Mouse (Mus musculus): ENCODE results near the gene Clcn1. TPM values are rescaled to one million over a fixed set of nuclear protein-coding genes. Genes with fewer than 3 reads are reported as not detected.

Gene Clcn1
- polyA plus RNA-seq, 1 experiment from 2014 or later: not detected

DNA sequence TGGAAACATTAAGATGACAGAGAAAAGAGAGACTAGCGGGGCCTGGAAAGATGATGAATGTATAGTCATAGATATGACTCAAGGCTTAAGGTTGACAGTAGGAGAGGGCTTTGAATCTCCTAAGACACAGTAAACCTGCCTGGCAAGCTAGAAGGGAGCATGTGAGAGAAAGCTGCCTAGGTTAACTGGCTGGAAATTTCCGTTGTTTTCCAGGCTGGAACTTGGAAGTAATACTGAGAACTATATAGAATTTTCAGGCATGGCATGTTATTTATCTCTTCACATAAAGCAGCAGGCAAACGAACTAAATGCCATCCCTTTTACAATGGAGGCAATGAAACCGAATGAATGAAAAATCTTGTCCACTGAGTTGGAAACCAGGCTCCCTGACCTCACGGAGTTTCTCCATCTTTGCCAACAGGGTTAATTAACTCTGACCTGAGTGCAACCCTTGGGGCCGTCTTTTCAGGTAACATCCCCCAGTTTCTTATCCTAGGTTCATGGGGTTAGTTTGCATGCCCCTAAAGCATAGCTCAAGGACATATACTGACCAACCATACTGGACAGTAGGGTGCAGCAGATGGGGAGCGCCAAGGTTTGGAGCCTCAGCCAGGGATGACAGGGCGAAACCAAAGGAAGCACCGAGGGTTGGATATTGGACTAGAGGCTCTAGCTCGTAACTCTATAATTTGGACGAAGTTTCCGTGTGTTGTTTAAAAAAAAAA is 62.0 kb downstream of the Clcn1 start:
- Histone ChIP-seq H3K4me2 (ENCODE audit: low read depth, low read length) (peak overlapping the region; percentile 89), H3K27me3 (ENCODE audit: insufficient read depth, low read length) (no peaks in the 10 kb centered on the region), H3K36me3 (replicated peaks; ENCODE audit: insufficient read depth, low read length) (peaks cover 7% of the 10 kb centered on the region; the same call in 1 of the 2 replicates), H3K4me3 (ENCODE audit: low read depth, low read length) (peak overlapping the region; percentile 87; the same call in 1 of the 2 replicates), H3K9me3 (ENCODE audit: low read length) (no peaks in the 10 kb centered on the region), H3K4me1 (ENCODE audit: insufficient read depth) (peaks cover 30% of the 10 kb centered on the region), H3K27ac (ENCODE audit: low read depth) (no peak overlapping the region), H3K9ac (replicated peaks) (peak overlapping the region; percentile 92)
- DNase-seq: no peak
- ATAC-seq: no peak
- WGBS (ENCODE audit: insufficient replicate concordance): 38% methylated on average over 12 of the region's 12 CpGs
- TF ChIP-seq EP300 (IDR thresholded peaks at IDR 0.05; ENCODE audit: low read depth) (no peak), CTCF (IDR thresholded peaks at IDR 0.05; ENCODE audit: low read depth) (no peak)

DNA sequence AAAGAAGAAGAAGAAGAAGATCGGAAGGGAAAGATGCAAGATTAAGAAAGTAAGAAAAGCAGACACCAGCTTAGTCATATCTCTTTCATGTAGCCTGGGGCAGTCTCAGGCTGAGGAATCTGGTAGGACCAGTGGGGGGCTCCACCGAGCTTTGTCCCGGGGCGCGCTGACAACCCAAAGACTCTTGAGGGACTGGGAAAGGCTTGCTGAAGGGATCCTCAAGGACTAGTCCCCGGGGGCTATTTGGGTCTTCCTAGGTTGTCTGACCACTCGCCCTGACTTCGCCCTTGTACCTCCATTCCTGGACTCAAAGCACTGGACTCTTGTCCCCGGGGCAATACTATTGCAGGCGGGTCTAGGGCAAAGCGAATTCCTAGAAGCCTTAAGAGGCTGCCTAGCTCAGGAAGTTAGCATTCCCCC is 62.5 kb downstream of the Clcn1 start:
- WGBS (ENCODE audit: insufficient replicate concordance): 2% methylated on average over 11 of the region's 11 CpGs
- DNase-seq: peak; percentile 77
- no peaks in the 10 kb centered on the region for H3K27me3 ChIP-seq (ENCODE audit: insufficient read depth, low read length)
- peak overlapping the region; percentile 92 for H3K9ac ChIP-seq (replicated peaks)
- no peaks in the 10 kb centered on the region for H3K9me3 ChIP-seq (ENCODE audit: low read length)
- H3K36me3 ChIP-seq (replicated peaks; ENCODE audit: insufficient read depth, low read length): peaks cover 8% of the 10 kb centered on the region; the same call in 1 of the 2 replicates
- no peak for TF ChIP-seq EP300 (IDR thresholded peaks at IDR 0.05; ENCODE audit: low read depth)
- TF ChIP-seq CTCF (IDR thresholded peaks at IDR 0.05; ENCODE audit: low read depth): peak; percentile 66
- peaks cover 33% of the 10 kb centered on the region for H3K4me1 ChIP-seq (ENCODE audit: insufficient read depth)
- H3K4me3 ChIP-seq (ENCODE audit: low read depth, low read length): peak overlapping the region; percentile 87
- H3K4me2 ChIP-seq (ENCODE audit: low read depth, low read length): peak overlapping the region; percentile 89
- H3K27ac ChIP-seq (ENCODE audit: low read depth): peak overlapping the region; percentile 96
- ATAC-seq: peak; percentile 37

DNA sequence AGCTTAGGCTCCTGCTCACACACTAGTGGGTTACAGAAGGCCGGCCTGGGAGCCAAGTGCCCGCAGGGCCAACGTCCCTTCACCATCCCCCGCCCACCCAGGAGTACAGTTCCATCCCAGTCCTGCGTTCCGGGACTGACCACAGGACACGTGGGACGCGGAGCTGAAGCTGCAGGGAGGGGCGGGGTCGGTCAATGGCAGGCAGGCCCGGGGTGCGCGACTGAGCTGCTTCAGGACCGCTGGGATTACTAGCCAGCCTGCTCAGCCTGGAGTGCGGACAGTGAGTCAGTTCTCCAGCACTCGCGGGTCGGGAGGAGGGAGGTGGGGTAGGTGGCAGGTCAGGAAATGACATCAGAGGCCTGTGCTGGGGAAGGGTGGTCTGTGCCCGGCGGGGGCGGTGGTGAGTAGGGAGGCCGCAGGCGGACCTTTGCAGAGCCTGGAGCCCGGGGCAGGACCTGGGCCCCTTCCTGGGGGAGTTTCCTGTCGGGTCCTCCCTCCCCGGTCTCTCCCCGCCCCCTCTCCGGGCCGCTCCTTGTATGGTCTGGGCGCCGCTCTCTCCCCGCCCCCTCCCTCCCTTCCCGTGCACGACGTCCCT is 63.0 kb downstream of the Clcn1 start, which contains the start of gene Zyx:
Zyx (plus strand) TSS at position 205 of the 595 bp plus-strand sequence.
- Histone ChIP-seq H3K4me2 (ENCODE audit: low read depth, low read length) (peak within 1 kb of the TSS; percentile 89), H3K9me3 (ENCODE audit: low read length) (no peaks in the 10 kb centered on the region), H3K27ac (ENCODE audit: low read depth) (peak within 1 kb of the TSS; percentile 96), H3K4me3 (ENCODE audit: low read depth, low read length) (peak within 1 kb of the TSS; percentile 87), H3K4me1 (ENCODE audit: insufficient read depth) (peaks cover 31% of the 10 kb centered on the region), H3K27me3 (ENCODE audit: insufficient read depth, low read length) (no peaks in the 10 kb centered on the region), H3K36me3 (replicated peaks; ENCODE audit: insufficient read depth, low read length) (peaks cover 8% of the 10 kb centered on the region; the same call in 1 of the 2 replicates), H3K9ac (replicated peaks) (peak within 1 kb of the TSS; percentile 92)
- ATAC-seq (peak; percentile 91), DNase-seq (peak; percentile 94)
- WGBS (ENCODE audit: insufficient replicate concordance): under 1% methylated on average over 26 of the region's 36 CpGs
- TF ChIP-seq EP300 (IDR thresholded peaks at IDR 0.05; ENCODE audit: low read depth): no peak
- peak; percentile 52 for TF ChIP-seq CTCF (IDR thresholded peaks at IDR 0.05; ENCODE audit: low read depth)

DNA sequence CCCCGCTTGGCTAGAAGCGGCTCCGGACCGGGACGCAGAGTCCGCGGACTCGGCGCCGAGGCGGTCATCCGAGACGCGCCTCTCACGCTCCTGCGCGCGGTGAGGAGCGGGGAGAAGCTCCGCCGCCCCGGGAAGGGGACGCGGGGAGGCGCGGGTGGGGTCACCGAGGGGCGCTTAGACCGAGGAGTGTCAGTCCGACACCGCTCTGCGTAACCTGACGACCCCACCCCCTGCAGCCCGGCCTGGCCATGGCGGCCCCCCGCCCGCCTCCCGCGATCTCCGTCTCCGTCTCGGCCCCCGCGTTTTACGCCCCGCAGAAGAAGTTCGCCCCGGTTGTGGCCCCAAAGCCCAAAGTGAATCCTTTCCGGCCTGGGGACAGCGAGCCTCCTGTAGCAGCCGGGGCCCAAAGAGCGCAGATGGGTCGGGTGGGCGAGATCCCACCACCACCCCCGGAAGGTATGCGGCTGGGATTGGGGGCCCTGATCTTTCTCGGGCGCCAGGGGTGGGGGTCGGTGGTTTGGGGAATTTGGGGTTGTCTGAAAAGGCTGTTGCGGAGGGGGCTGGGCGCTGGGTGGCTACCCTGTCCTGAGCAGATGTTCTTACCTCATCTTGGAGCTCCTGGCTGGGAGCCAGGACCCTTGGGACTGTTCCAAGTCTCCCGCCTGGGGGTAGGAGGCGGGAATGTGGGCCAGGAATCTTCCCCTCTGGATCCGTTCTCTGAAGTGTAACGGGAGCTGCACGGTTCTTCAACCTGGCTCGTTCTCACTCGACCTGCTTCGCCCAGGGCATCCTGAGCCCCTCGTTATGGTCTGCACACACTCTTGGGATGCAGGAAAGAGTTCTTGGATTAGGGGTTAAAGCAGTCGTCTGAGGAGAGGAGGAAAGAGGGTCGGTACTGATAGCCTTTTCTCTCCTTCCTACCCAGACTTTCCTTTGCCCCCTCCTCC is 63.8 kb downstream of the Clcn1 start:
- WGBS (ENCODE audit: insufficient replicate concordance): under 1% methylated on average over 57 of the region's 72 CpGs
- Histone ChIP-seq H3K9ac (replicated peaks) (peak overlapping the region; percentile 92), H3K27me3 (ENCODE audit: insufficient read depth, low read length) (no peaks in the 10 kb centered on the region), H3K4me1 (ENCODE audit: insufficient read depth) (peaks cover 36% of the 10 kb centered on the region), H3K4me3 (ENCODE audit: low read depth, low read length) (peak overlapping the region; percentile 87), H3K36me3 (replicated peaks; ENCODE audit: insufficient read depth, low read length) (peaks cover 13% of the 10 kb centered on the region; the same call in 1 of the 2 replicates), H3K4me2 (ENCODE audit: low read depth, low read length) (peak overlapping the region; percentile 89), H3K27ac (ENCODE audit: low read depth) (peak overlapping the region; percentile 96), H3K9me3 (ENCODE audit: low read length) (no peaks in the 10 kb centered on the region)
- peak; percentile 0; the same call in 1 of the 2 replicates for ATAC-seq
- DNase-seq: peak; percentile 80
- TF ChIP-seq CTCF (IDR thresholded peaks at IDR 0.05; ENCODE audit: low read depth) (no peak), EP300 (IDR thresholded peaks at IDR 0.05; ENCODE audit: low read depth) (no peak)

DNA sequence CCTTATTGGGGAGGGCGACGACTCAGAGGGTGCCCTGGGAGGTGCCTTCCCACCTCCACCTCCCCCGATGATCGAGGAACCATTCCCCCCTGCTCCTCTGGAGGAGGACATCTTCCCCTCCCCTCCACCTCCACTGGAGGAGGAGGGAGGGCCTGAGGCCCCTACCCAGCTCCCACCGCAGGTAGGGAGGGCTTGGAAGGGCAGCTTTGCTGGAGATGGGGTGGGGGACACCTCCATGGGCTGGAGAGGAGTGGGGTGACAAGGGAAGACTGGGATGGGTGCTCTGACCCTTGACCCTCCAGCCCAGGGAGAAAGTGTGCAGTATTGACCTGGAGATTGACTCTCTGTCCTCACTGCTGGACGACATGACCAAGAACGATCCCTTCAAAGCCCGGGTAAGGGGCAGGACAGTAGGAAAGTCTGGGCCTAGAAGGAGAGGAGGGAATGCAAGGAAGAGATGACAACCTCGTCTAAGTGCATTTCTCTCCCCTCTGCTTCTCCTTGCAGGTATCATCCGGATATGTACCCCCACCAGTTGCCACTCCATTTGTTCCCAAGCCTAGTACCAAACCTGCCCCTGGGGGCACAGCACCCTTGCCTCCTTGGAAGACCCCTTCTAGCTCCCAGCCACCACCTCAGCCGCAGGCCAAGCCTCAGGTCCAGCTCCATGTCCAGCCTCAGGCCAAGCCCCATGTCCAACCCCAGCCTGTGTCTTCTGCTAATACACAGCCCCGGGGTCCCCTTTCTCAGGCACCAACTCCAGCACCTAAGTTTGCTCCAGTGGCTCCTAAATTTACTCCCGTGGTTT is 64.7 kb downstream of the Clcn1 start:
- no peak for TF ChIP-seq CTCF (IDR thresholded peaks at IDR 0.05; ENCODE audit: low read depth)
- TF ChIP-seq EP300 (IDR thresholded peaks at IDR 0.05; ENCODE audit: low read depth): no peak
- Histone ChIP-seq H3K36me3 (replicated peaks; ENCODE audit: insufficient read depth, low read length) (peaks cover 22% of the 10 kb centered on the region), H3K9ac (replicated peaks) (peak overlapping the region; percentile 92), H3K27me3 (ENCODE audit: insufficient read depth, low read length) (no peaks in the 10 kb centered on the region), H3K4me1 (ENCODE audit: insufficient read depth) (peaks cover 36% of the 10 kb centered on the region), H3K4me3 (ENCODE audit: low read depth, low read length) (peak overlapping the region; percentile 87), H3K27ac (ENCODE audit: low read depth) (peak overlapping the region; percentile 66), H3K9me3 (ENCODE audit: low read length) (no peaks in the 10 kb centered on the region), H3K4me2 (ENCODE audit: low read depth, low read length) (peak overlapping the region; percentile 89)
- ATAC-seq (no peak), DNase-seq (no peak)
- 29% methylated on average over 13 of the region's 13 CpGs for WGBS (ENCODE audit: insufficient replicate concordance)
